Mouse (Mus musculus) heart, adult 9 months (tissue): ENCODE data around the gene Dclk1.

ENCODE experiments used
- DNase-seq, 2 experiments: peaks; one replicate each; pipeline ENCODE4 v3.0.0; 2022; ENCODE audit warnings: low spot score in 2 of 2

Dclk1 gene

GRCm38 (mm10) chr3:55333511-55333910 is 91.3 kb downstream of the Dclk1 start:
- DNase-seq = no peak

DNA sequence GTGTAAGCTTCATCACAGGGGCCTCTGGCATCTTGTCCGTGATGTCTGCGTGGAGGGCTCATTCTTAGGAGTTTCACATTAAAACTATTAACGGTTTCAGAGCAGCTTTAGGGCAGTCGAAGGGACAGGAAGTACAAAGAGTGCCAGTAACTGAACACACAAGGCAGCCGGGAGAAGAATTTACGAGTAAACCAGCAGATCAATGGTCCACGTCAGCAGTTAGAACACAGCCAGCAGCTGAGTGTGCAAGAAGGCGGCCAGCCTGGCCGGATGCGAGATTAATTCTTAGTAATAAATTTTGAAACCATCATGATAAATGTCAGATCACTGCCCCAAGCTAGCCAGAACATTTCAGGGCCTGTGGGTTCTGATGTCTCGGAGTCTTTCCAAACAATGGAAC is 94.7 kb downstream of the Dclk1 start:
- peak; percentile 45 to 56 for DNase-seq

- peak in 1 of 2 experiments; percentile 9 for DNase-seq
These were observed 95.5 kb downstream of the Dclk1 start for GRCm38 (mm10) chr3:55337671-55338070.

DNA sequence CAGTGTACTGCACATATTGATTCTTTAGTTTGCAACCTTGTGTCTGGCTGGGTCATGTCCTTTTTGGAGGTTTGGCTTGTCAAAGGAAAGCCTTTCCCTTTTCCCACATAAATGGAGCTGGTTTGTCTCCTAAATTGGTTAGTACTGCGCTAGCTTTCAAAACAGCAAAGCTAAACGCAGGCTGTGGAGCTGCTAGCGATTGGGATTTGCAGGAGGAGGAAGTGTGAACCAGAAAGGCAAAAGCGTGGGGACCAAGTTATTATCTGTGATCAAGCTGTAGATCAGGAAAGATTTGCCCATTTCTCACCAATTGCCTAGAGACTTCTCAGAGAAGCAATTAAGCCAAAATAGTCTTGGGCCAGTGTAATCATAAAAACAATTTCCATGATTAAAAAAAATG is 100.3 kb downstream of the Dclk1 start:
- no peak for DNase-seq

DNA sequence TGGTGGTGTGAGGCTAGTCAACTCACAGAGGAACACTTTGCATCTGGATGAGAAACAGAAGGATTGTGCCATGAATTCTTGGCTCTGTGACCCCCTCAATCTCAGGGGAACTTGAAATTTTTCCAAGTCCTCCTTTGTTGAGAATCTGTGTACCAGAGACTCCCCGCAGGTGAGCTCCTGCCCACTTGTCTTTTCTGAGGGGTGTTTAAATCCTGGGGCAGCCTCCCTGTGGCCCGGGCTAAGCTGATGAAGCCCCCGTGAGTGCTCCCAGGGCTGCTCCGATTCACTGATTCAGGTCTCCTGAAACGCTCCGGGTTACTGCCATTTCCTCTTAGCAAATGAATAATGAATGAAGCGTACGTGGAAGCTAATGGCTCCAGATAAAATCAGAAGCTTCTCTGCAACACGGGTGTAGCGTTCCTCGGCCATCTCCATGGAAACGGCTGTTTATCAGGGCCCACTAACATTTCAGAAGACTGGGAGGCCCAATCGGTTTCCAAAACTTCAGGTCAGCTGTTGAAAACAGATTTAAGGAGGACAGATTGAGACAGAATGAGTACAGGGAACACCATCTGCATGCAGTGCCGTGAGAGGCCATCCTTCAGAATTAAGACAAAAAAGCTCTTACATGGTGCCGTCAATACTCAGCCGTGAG is 105.3 kb downstream of the Dclk1 start:
- no peak for DNase-seq

- DNase-seq = no peak
These were observed 105.8 kb downstream of the Dclk1 start for GRCm38 (mm10) chr3:55348026-55348390.

DNA sequence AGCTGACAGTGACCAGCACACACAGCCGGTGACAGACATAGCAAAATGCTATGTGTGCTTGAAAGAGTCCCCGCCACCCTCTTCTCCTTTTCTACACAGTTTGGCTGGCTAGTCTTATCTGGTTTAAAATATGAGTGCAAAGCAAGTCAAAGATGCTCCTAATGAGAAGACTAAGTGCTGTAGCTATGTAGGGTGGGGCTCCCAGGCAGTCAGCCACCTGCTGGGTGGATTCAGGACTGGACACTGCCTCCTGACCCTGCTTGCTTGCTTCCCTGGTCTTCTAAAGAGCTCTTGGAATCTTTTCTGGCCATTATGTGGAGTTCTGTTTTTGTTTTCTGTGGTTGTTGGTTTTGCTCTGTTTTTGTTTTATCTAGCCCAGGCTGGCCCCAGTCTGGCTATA is 108.0 kb downstream of the Dclk1 start:
- no peak for DNase-seq

DNA sequence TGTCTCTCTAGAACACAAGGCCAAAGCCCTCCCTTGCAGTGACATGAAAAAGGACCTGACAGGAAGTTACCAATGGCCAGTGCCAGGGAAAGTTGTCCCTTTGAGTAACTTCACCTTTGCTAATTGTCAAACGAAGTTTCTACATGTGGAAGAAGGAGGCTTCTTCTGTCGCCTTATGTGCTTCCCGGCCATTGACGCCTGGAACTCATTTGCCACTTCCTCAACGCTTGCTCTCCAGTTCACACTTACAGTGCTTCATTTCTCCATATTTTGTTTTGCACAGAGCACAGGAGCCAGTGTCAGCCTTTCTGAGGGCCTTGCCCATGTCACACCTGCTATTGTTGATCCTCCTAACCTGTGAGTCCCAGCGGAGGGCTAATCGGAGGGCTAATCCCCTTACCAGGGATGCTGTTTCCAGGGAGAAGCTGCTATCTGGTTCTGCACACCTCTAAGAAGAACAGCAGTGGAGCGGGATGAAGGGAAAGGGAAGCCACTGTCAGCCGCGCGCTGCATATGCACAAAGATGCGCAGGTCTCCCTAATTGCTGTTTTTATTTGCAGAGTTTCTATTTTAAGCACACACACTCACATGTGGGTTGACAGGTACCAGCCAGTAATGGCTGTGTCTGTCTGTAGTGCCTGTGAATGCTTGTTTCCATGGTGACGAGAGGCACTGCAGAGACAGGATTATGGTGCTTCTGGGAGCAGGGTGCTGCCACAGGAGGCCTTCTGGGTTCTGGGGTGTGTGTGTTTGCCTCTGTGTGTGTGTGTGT is 109.3 kb downstream of the Dclk1 start:
- DNase-seq = no peak

GRCm38 (mm10) chr3:55352529-55352928 is 110.4 kb downstream of the Dclk1 start:
- DNase-seq = peak in 1 of 2 experiments; percentile 18

- DNase-seq = no peak
These were observed 111.0 kb downstream of the Dclk1 start for GRCm38 (mm10) chr3:55353169-55353568.

- peak; percentile 47 to 55 for DNase-seq
These were observed 111.8 kb downstream of the Dclk1 start for GRCm38 (mm10) chr3:55353909-55354511.

GRCm38 (mm10) chr3:55354765-55355164 is 112.6 kb downstream of the Dclk1 start:
- peak in 1 of 2 experiments; percentile 51 for DNase-seq

DNA sequence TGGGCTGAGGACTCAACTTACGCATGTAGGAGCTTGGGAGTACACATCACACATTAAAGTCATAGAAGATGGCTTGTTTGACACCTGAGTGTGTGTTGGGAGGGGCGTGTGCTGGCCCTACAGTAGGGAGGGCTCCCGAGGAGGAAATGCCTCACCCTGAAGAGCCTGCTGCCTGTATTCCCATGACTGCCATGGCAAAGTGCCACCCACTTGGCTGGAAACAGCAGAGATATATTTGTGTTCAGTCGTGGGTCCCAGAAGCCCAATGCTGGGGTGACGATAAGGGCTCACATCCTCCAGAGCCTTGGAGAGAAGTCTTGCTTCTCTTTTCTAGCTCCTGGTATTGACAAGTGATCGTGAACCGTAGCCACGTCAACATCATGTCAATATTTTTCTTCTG is 116.3 kb downstream of the Dclk1 start:
- no peak for DNase-seq

- no peak for DNase-seq
These were observed 118.7 kb downstream of the Dclk1 start for GRCm38 (mm10) chr3:55360836-55361235.

- DNase-seq = no peak
These were observed 125.0 kb downstream of the Dclk1 start for GRCm38 (mm10) chr3:55367166-55367565.

GRCm38 (mm10) chr3:55369156-55369555 is 127.0 kb downstream of the Dclk1 start:
- DNase-seq = no peak

- DNase-seq = peak; percentile 24 to 33
These were observed 131.5 kb downstream of the Dclk1 start for GRCm38 (mm10) chr3:55373689-55374088.

DNA sequence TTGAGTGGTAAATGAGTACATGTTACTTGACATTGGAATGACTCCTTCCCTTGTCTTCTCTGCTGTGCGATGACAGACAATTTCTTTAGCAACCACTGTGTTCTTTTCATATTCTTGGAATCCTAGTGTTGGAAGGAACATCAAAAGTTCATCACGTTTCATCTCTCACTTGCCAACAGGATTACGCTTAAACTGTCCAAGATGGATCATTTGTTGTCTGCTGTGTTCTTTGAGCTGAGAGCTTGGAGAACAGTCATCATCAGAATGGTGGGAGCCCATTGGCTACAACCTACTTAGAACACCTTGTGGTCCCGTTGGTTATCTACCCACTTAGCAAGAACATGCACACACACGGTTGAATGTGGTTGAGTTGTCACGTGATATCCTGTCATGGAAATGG is 136.4 kb downstream of the Dclk1 start:
- DNase-seq = no peak

GRCm38 (mm10) chr3:55380471-55380870 is 138.3 kb downstream of the Dclk1 start:
- DNase-seq = no peak

- peak in 1 of 2 experiments; percentile 16 for DNase-seq
These were observed 150.4 kb downstream of the Dclk1 start for GRCm38 (mm10) chr3:55392605-55393004.

- DNase-seq = no peak
These were observed 151.4 kb downstream of the Dclk1 start for GRCm38 (mm10) chr3:55393549-55393948.

GRCm38 (mm10) chr3:55396792-55397191 is 154.6 kb downstream of the Dclk1 start:
- DNase-seq = no peak
